Mouse (Mus musculus): ENCODE data around the gene Cd300a. TPM values are rescaled to one million over a fixed set of nuclear protein-coding genes. Genes with fewer than 3 reads are reported as not detected.

Gene Cd300a
- polyA plus RNA-seq, 1 experiment, result 15.1 TPM

DNA sequence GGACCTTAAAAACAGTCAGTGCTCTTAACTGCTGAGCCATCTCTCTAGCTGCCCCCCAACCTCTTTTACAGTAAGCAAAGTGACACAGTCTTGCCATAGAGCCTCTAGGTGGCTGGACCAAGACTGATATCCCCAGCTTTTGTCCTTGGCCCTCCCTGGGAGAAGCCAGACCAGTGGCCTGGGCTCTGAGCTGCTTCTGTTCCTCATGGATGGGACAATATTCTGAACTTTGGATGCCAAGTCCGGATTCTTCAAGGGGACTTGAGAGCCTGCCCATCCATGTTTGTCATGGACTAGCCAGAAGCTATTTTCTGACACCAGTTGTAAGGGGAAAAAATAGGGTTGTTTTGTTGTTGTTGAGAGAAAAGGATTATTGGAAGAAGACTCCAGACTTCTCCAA lies 20.1 kb upstream of the Cd300a start:
- 83% methylated on average over 1 of the region's 1 CpGs for WGBS
- Histone ChIP-seq H3K4me3 (replicated peaks; ENCODE audit: control insufficient read depth, low read depth, low read length) (no peak overlapping the region), H3K27ac (ENCODE audit: control insufficient read depth, insufficient read depth, low read depth, low read length, poor library complexity) (no peak overlapping the region), H3K4me1 (ENCODE audit: control insufficient read depth, insufficient read depth, low read length) (no peaks in the 10 kb centered on the region; the same call in 1 of the 2 replicates)
- TF ChIP-seq CTCF (IDR thresholded peaks at IDR 0.05; ENCODE audit: control insufficient read depth, insufficient read depth, low read length) (no peak), POLR2A (IDR thresholded peaks at IDR 0.05; ENCODE audit: borderline replicate concordance, control insufficient read depth, low read depth, low read length) (no peak)

DNA sequence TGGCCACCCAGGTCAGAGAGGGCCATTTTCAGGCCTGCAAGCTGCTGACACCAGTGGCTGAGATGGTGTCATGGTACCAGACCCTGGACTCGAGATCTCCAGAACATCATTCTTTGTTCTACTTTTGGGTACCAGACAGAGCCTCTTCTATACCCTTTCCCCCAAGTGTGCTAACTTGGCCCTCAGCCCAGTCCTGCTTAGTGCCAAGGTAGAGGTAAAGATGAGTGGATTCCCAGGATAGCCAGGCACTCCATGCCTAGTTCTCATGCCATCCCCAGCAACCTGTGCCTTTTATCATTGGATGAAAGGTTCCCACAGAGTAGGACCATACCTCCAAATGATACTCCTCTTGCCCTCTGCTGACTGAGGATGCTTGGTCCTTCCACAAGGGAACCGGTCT lies 18.3 kb upstream of the Cd300a start:
- no peak for TF ChIP-seq CTCF (IDR thresholded peaks at IDR 0.05; ENCODE audit: control insufficient read depth, insufficient read depth, low read length)
- no peak for TF ChIP-seq POLR2A (IDR thresholded peaks at IDR 0.05; ENCODE audit: borderline replicate concordance, control insufficient read depth, low read depth, low read length)
- H3K27ac ChIP-seq (ENCODE audit: control insufficient read depth, insufficient read depth, low read depth, low read length, poor library complexity), result no peak overlapping the region
- 77% methylated on average over 2 of the region's 2 CpGs for WGBS
- H3K4me1 ChIP-seq (ENCODE audit: control insufficient read depth, insufficient read depth, low read length), result peaks cover 1% of the 10 kb centered on the region; the same call in 1 of the 2 replicates
- H3K4me3 ChIP-seq (replicated peaks; ENCODE audit: control insufficient read depth, low read depth, low read length), result no peak overlapping the region

DNA sequence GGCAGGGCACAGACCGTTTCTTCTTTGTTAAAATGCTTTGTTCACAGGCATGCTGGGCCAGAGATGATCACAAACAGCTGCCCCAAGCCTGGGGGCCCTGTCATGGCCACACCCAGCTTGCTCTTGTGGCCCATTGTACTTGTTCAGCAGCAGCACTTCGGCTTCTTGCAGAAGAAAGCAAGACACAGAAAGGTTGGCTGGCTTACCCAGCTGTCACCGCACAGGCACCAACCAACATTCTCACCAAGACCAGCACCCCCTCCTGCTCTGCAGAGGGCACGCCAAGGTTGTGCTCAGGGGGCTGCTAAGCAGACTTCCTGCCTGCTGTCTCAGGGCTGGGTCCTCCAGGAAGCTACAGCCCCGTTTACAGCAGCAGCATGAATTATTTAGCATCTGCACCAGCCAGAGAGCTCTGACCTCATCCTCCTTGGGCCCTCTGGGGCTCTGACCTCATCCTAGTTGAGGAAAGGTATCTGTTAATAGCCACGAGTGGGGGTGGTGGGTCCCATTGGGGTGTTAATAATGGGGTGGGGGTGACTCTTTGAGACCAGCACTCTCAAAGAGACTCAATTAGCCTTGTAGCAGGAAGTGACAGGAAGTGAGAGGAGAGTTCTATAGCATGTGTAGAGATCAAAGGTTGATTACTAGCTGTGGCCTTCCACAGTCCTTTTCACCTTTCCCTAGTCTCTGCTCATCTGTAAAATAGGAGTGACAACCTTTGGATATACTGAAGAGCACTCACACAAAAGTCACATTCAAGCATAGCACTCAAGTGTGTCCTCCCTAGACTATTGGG lies 16.6 kb upstream of the Cd300a start:
- Histone ChIP-seq H3K4me1 (ENCODE audit: control insufficient read depth, insufficient read depth, low read length) (peaks cover 7% of the 10 kb centered on the region; the same call in 1 of the 2 replicates), H3K27ac (ENCODE audit: control insufficient read depth, insufficient read depth, low read depth, low read length, poor library complexity) (peak overlapping the region; percentile 71), H3K4me3 (replicated peaks; ENCODE audit: control insufficient read depth, low read depth, low read length) (no peak overlapping the region)
- TF ChIP-seq CTCF (IDR thresholded peaks at IDR 0.05; ENCODE audit: control insufficient read depth, insufficient read depth, low read length) (no peak), POLR2A (IDR thresholded peaks at IDR 0.05; ENCODE audit: borderline replicate concordance, control insufficient read depth, low read depth, low read length) (no peak)
- 32% methylated on average over 6 of the region's 6 CpGs for WGBS

DNA sequence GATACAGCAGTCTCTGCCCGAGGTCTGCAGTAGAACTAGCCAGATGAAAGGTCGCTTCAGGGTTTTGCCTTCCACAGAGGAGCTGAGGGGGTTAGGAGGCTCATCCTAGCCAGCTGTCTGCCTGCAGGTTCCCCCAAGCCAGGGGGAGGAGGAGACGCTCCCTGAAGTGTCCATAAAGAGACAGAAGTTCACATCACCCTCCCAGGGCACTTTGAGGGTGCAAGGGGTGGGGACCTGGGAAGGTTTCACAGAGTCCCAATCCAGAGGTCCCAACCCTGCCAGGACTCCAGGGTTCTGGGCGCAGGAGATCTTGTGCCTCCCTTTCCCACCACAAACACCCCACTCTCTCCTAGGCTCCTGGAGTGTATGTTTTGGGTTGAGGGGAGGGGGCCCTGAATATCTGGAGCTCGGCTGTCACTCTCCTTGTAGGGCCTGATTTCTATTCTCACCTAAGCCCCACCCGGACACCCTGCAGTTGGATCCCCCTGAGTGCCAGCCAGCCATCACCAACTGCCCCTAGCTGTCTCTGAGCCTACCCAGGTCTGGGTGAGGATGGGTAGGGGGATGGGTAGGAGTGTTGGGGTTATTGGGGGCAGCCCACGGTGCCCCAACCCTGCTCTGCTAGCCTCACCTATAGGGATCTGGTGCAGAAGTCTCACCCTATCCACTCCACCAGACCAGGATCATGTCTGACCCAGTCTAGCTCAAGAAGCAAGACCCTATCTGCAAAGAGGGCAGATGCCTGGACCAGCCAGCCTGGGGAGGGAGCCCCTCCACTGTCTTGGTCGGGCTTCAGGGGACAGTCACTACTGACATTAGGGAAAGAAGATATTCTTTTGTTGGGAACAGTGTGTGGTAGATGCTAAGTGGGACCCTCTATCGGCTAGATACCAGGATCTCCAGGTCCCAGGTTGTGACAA lies 15.4 kb upstream of the Cd300a start:
- Histone ChIP-seq H3K27ac (ENCODE audit: control insufficient read depth, insufficient read depth, low read depth, low read length, poor library complexity) (peak overlapping the region; percentile 56; the same call in 1 of the 2 replicates), H3K4me1 (ENCODE audit: control insufficient read depth, insufficient read depth, low read length) (peaks cover 7% of the 10 kb centered on the region; the same call in 1 of the 2 replicates), H3K4me3 (replicated peaks; ENCODE audit: control insufficient read depth, low read depth, low read length) (no peak overlapping the region)
- TF ChIP-seq POLR2A (IDR thresholded peaks at IDR 0.05; ENCODE audit: borderline replicate concordance, control insufficient read depth, low read depth, low read length), result no peak
- TF ChIP-seq CTCF (IDR thresholded peaks at IDR 0.05; ENCODE audit: control insufficient read depth, insufficient read depth, low read length), result no peak
- 75% methylated on average over 9 of the region's 9 CpGs for WGBS

DNA sequence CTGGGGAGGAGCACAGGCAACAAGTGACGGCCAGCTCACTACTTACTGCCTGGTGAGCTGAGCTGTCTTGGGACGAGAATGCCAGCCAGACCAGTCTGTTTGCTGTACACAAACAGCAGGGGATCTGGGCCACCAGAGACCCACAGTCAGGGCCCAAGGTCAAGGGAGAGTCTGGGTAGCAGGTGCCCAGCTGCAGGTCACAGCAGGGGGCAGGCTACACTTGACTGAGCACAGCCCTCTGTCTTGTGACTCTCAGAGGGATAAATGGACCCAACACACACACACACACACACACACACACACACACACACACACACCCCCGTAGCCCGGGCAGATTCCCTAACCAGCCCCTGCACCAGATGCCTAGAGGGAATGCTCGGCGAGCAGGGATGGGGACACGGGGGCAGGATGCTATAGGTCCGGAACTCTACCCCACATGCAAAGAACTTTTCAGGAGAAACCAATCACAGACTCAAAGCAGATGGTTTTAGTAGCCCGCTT lies 14.5 kb upstream of the Cd300a start:
- TF ChIP-seq POLR2A (IDR thresholded peaks at IDR 0.05; ENCODE audit: borderline replicate concordance, control insufficient read depth, low read depth, low read length) (no peak), CTCF (IDR thresholded peaks at IDR 0.05; ENCODE audit: control insufficient read depth, insufficient read depth, low read length) (no peak)
- Histone ChIP-seq H3K4me3 (replicated peaks; ENCODE audit: control insufficient read depth, low read depth, low read length) (no peak overlapping the region), H3K4me1 (ENCODE audit: control insufficient read depth, insufficient read depth, low read length) (peaks cover 11% of the 10 kb centered on the region), H3K27ac (ENCODE audit: control insufficient read depth, insufficient read depth, low read depth, low read length, poor library complexity) (peak overlapping the region; percentile 64)
- 75% methylated on average over 9 of the region's 9 CpGs for WGBS

DNA sequence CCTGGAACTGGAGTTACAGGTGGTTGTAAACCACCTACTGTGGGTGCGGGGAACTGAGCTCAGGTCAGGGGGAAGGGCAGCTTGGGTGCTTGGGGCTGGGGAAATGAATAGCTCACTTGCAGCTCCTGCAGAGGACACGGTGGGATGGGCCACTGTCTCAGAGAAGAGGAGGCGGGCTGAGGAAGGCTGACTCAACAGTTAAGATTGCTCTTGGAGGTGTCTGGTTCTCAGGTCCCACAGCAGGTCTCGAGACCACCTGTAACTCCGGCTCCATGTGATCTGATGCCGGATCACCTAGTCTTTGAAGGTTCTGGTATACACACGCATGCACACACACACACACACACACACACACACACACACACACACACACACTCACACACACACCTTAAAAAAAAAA lies 13.7 kb upstream of the Cd300a start:
- Histone ChIP-seq H3K27ac (ENCODE audit: control insufficient read depth, insufficient read depth, low read depth, low read length, poor library complexity) (peak overlapping the region; percentile 48; the same call in 1 of the 2 replicates), H3K4me3 (replicated peaks; ENCODE audit: control insufficient read depth, low read depth, low read length) (no peak overlapping the region), H3K4me1 (ENCODE audit: control insufficient read depth, insufficient read depth, low read length) (peaks cover 12% of the 10 kb centered on the region)
- no peak for TF ChIP-seq POLR2A (IDR thresholded peaks at IDR 0.05; ENCODE audit: borderline replicate concordance, control insufficient read depth, low read depth, low read length)
- TF ChIP-seq CTCF (IDR thresholded peaks at IDR 0.05; ENCODE audit: control insufficient read depth, insufficient read depth, low read length), result no peak
- 68% methylated on average over 7 of the region's 7 CpGs for WGBS

DNA sequence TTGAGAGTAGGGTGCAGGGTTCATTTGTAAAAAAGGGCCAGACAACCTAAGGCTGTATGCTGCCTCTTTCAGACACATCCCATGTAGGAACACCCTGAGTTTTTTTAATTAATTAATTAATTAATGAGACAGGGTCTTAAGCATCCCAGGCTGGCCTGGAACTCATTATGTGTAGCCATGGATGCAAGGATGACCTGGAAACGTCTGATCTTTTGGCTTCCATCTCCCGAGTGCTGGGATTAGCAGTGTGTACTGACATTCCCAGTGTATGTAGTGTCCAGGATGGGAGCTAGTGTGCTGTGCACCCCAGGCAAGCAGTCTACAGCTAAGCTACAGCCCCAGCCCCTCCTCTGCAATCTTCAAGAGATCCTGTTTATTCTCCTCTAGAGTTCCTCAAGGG lies 13.2 kb upstream of the Cd300a start:
- 84% methylated on average over 2 of the region's 2 CpGs for WGBS
- no peak for TF ChIP-seq CTCF (IDR thresholded peaks at IDR 0.05; ENCODE audit: control insufficient read depth, insufficient read depth, low read length)
- TF ChIP-seq POLR2A (IDR thresholded peaks at IDR 0.05; ENCODE audit: borderline replicate concordance, control insufficient read depth, low read depth, low read length), result no peak
- Histone ChIP-seq H3K4me1 (ENCODE audit: control insufficient read depth, insufficient read depth, low read length) (peaks cover 12% of the 10 kb centered on the region), H3K27ac (ENCODE audit: control insufficient read depth, insufficient read depth, low read depth, low read length, poor library complexity) (no peak overlapping the region), H3K4me3 (replicated peaks; ENCODE audit: control insufficient read depth, low read depth, low read length) (no peak overlapping the region)

DNA sequence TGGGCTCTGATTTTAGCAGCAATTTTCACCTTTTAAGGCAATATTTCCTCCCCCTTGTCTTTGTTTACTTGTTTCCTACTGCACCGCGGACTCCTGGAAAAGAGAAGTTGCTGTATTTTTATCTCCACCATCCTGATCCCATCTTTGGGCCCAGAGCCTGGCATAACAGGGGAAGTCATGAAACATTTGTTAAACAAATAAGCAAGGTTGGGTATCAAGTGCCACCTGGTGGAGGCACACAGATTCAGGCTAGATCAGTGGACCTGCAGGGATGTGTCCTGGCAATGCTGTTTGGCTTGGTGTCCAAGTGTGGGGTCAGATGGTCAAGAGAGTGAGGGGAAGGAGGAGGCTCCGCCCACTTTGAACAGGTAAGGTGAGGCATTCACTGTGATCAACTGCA lies 12.7 kb upstream of the Cd300a start:
- Histone ChIP-seq H3K4me1 (ENCODE audit: control insufficient read depth, insufficient read depth, low read length) (peaks cover 12% of the 10 kb centered on the region), H3K4me3 (replicated peaks; ENCODE audit: control insufficient read depth, low read depth, low read length) (no peak overlapping the region), H3K27ac (ENCODE audit: control insufficient read depth, insufficient read depth, low read depth, low read length, poor library complexity) (no peak overlapping the region)
- 23% methylated on average over 3 of the region's 3 CpGs for WGBS
- no peak for TF ChIP-seq POLR2A (IDR thresholded peaks at IDR 0.05; ENCODE audit: borderline replicate concordance, control insufficient read depth, low read depth, low read length)
- peak; percentile 57 for TF ChIP-seq CTCF (IDR thresholded peaks at IDR 0.05; ENCODE audit: control insufficient read depth, insufficient read depth, low read length)

Measured in bone marrow, adult 2 months (tissue).